In the genomic region with DNA sequence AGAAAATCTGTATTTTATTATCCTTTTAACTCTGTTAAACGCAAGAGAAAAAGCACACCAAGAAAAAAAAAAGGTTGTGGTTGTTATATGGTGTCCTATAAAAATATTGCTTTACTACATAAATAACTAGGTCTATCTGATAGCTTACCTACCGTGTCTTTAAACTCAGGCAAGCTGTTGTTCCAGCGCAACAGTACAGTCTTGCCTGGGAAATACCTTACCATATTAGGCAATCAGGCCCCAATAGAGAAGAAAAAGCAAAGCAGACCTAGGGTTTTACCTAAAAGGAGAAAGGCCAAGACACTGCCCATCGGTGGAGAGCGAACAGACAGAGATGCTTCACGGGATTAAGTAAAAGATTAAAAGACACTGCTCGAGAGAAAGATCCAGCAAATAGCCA, we compare ENCODE assay signal across 17 mouse cellular contexts.
A peak's percentile ranks its signal among the peaks of the same experiment; 100 is the strongest.
DNase-seq lines count a peak whose midpoint lies in the region; ATAC-seq and TF ChIP-seq lines count a peak whose summit lies in the region.
"Had no signal": no experiment of that assay in that cellular context is flagged by ENCODE, and none has a peak within 500 bp of the region (broad histone marks: within the 10 kb centered on the region; RNA-seq: fewer than 3 reads in every experiment).

No protein-coding gene starts in this region.

- ATAC-seq in lung, embryonic 14.5 days (ENCODE audit: insufficient read depth), result no peak
- ATAC-seq in intestine, embryonic 15.5 days, result peak; percentile 66; the same call in 1 of the 2 replicates
- ATAC-seq in stomach, embryonic 15.5 days (ENCODE audit: insufficient read depth, low FRiP score, low read depth), result 0 out of 2 replicates have a peak, but pooled peaks have one; percentile 43
- ATAC-seq: activated CD4-positive, CD25-positive, alpha-beta regulatory T cell, adult 4 months; forebrain, embryonic 14.5 days had no signal

- H3K27me3 ChIP-seq in lung, embryonic 14.5 days (ENCODE audit: insufficient read depth, low read length), result no peaks in the 10 kb centered on the region
- H3K27me3 ChIP-seq in intestine, embryonic 15.5 days (replicated peaks), result no peaks in the 10 kb centered on the region
- H3K27me3 ChIP-seq in stomach, embryonic 15.5 days (replicated peaks), result no peaks in the 10 kb centered on the region
- H3K27me3 ChIP-seq: hindbrain, embryonic 12.5 days; liver, embryonic 13.5 days; neural tube, embryonic 13.5 days had no signal

- H3K9ac ChIP-seq in lung, embryonic 14.5 days, result no peak overlapping the region
- no peak overlapping the region for H3K9ac ChIP-seq in intestine, embryonic 15.5 days
- H3K9ac ChIP-seq in stomach, embryonic 15.5 days, result no peak overlapping the region
- H3K9ac ChIP-seq: hindbrain, embryonic 12.5 days; liver, embryonic 13.5 days; neural tube, embryonic 13.5 days had no signal

- 37% methylated on average over 7 of the region's 7 CpGs for WGBS in lung, embryonic 14.5 days
- 72% methylated on average over 7 of the region's 7 CpGs for WGBS in lung, adult 2 months
- 29% methylated on average over 7 of the region's 7 CpGs for WGBS in intestine, embryonic 15.5 days
- WGBS in stomach, embryonic 15.5 days, result 38% methylated on average over 7 of the region's 7 CpGs

- peaks cover 7% of the 10 kb centered on the region; the same call in 1 of the 2 replicates for H3K4me1 ChIP-seq in lung, embryonic 14.5 days (ENCODE audit: insufficient read depth)
- no peaks in the 10 kb centered on the region for H3K4me1 ChIP-seq in lung, adult 2 months (ENCODE audit: control insufficient read depth, insufficient read depth, low read length)
- peaks cover 5% of the 10 kb centered on the region; the same call in 1 of the 2 replicates for H3K4me1 ChIP-seq in intestine, embryonic 15.5 days (replicated peaks)
- H3K4me1 ChIP-seq in stomach, embryonic 15.5 days, result no peaks in the 10 kb centered on the region

- H3K27ac ChIP-seq in lung, embryonic 14.5 days (ENCODE audit: low read depth), result peak overlapping the region; percentile 54; the same call in 1 of the 2 replicates
- peak overlapping the region; percentile 54 for H3K27ac ChIP-seq in intestine, embryonic 15.5 days
- H3K27ac ChIP-seq in stomach, embryonic 15.5 days, result peak overlapping the region; percentile 78; the same call in 1 of the 2 replicates
- H3K27ac ChIP-seq: hindbrain, embryonic 12.5 days; liver, embryonic 13.5 days had no signal

- H3K4me2 ChIP-seq in lung, embryonic 14.5 days, result no peak overlapping the region
- no peak overlapping the region for H3K4me2 ChIP-seq in intestine, embryonic 15.5 days (replicated peaks)
- no peak overlapping the region for H3K4me2 ChIP-seq in stomach, embryonic 15.5 days
- H3K4me2 ChIP-seq: hindbrain, embryonic 12.5 days; liver, embryonic 13.5 days; neural tube, embryonic 13.5 days had no signal

- no peak for TF ChIP-seq POLR2A in lung, adult 2 months (IDR thresholded peaks at IDR 0.05; ENCODE audit: borderline replicate concordance, extremely low read depth, low read depth, low read length)

- no peak for TF ChIP-seq CTCF in lung, embryonic 14.5 days (IDR thresholded peaks at IDR 0.05; ENCODE audit: low read depth)
- no peak for TF ChIP-seq CTCF in lung, adult 2 months (IDR thresholded peaks at IDR 0.05; ENCODE audit: insufficient read depth, low read length)

- H3K4me3 ChIP-seq in lung, embryonic 14.5 days (ENCODE audit: low read depth, low read length), result no peak overlapping the region
- H3K4me3 ChIP-seq in lung, adult 2 months (replicated peaks; ENCODE audit: extremely low read depth, low read depth, low read length), result no peak overlapping the region
- H3K4me3 ChIP-seq in intestine, embryonic 15.5 days (replicated peaks), result no peak overlapping the region
- no peak overlapping the region for H3K4me3 ChIP-seq in stomach, embryonic 15.5 days (replicated peaks)
- H3K4me3 ChIP-seq: hindbrain, embryonic 12.5 days; liver, embryonic 13.5 days; neural tube, embryonic 13.5 days had no signal

- peak; percentile 49 for DNase-seq in heart, adult 11 months
- no peak for DNase-seq in heart, postnatal 36 days
- peak; percentile 26 for DNase-seq in lung, embryonic 14.5 days
- no peak for DNase-seq in lung, adult 2 months
- no peak for DNase-seq in cerebellum, adult 9-10 months
- no peak for DNase-seq in layer of hippocampus, postnatal 10 days (ENCODE audit: low spot score in 2 of 2)
- DNase-seq: kidney, adult 18-20 months; kidney, postnatal 36 days; layer of hippocampus, postnatal 36 days; liver, embryonic 13.5 days; spleen, adult 18-20 months had no signal

- H3K9me3 ChIP-seq in lung, embryonic 14.5 days (ENCODE audit: low read depth, low read length), result no peaks in the 10 kb centered on the region
- H3K9me3 ChIP-seq in intestine, embryonic 15.5 days, result no peaks in the 10 kb centered on the region
- no peaks in the 10 kb centered on the region for H3K9me3 ChIP-seq in stomach, embryonic 15.5 days
- H3K9me3 ChIP-seq: hindbrain, embryonic 12.5 days; liver, embryonic 13.5 days; neural tube, embryonic 13.5 days had no signal

- intact Hi-C loops in heart, postnatal 36 days (cut with DNase I), result no loop called here

- H3K36me3 ChIP-seq in lung, embryonic 14.5 days (ENCODE audit: insufficient read depth), result no peaks in the 10 kb centered on the region
- no peaks in the 10 kb centered on the region for H3K36me3 ChIP-seq in intestine, embryonic 15.5 days
- H3K36me3 ChIP-seq in stomach, embryonic 15.5 days, result no peaks in the 10 kb centered on the region
- H3K36me3 ChIP-seq: liver, embryonic 13.5 days; neural tube, embryonic 13.5 days had no signal

Comparison
In these comparisons a context has a peak if more than half of its experiments do, and no peak if none do; other contexts are left out.
1. DNase-seq: peak in heart, adult 11 months (single experiment) and lung, embryonic 14.5 days (single experiment); none in heart, postnatal 36 days (0 of 2), lung, adult 2 months (single experiment), cerebellum, adult 9-10 months (single experiment) and layer of hippocampus, postnatal 10 days (0 of 2).
2. Peak in every context shown above with its lines, with median percentiles within 50 percentile points of each other: H3K27ac ChIP-seq.